Mouse (Mus musculus): ENCODE results near the gene Bckdk. TPM values are rescaled to one million over a fixed set of nuclear protein-coding genes. Genes with fewer than 3 reads are reported as not detected.

Gene Bckdk
- total RNA-seq (2014; rRNA removed; ENCODE audit: low replicate concordance), result 117 and 196 TPM in 2 replicates
- polyA plus RNA-seq (2015; fragmentation: Nextera tagmentation; extraction: Ambion mirVana), result 128 and 131 TPM in 2 replicates

GRCm38 (mm10) chr7:127903971-127904796 lies at the start of gene Bckdk:
TSS of gene Bckdk (plus strand) at chr7:127904082.
- DNase-seq (ENCODE audit: low spot score) (peak; percentile 76), ATAC-seq (ENCODE audit: insufficient read depth, low read depth) (peak; percentile 90)
- Histone ChIP-seq H3K4me2 (ENCODE audit: low read depth, low read length) (peak within 1 kb of the TSS; percentile 74), H3K9ac (replicated peaks; ENCODE audit: low read depth, low read length) (peak within 1 kb of the TSS; percentile 90), H3K4me3 (ENCODE audit: low read depth, low read length) (peak within 1 kb of the TSS; percentile 82), H3K36me3 (replicated peaks; ENCODE audit: control insufficient read depth, insufficient read depth, low read length) (peaks cover 41% of the 10 kb centered on the region), H3K27ac (ENCODE audit: low read depth) (peak within 1 kb of the TSS; percentile 77), H3K9me3 (replicated peaks; ENCODE audit: control insufficient read depth, low read length) (no peaks in the 10 kb centered on the region), H3K4me1 (ENCODE audit: control insufficient read depth, insufficient read depth) (peaks cover 7% of the 10 kb centered on the region; the same call in 1 of the 2 replicates), H3K27me3 (ENCODE audit: control insufficient read depth, insufficient read depth, low read length) (no peaks in the 10 kb centered on the region)
- no peak for TF ChIP-seq EP300 (IDR thresholded peaks at IDR 0.05; ENCODE audit: low read depth)
- TF ChIP-seq CTCF (IDR thresholded peaks at IDR 0.05; ENCODE audit: low read depth), result peak; percentile 9; the same call in 1 of the 2 replicates
- WGBS, result 7% methylated on average over 38 of the region's 38 CpGs

- Histone ChIP-seq H3K9ac (replicated peaks; ENCODE audit: low read depth, low read length) (no peak overlapping the region), H3K4me3 (ENCODE audit: low read depth, low read length) (no peak overlapping the region), H3K27me3 (ENCODE audit: control insufficient read depth, insufficient read depth, low read length) (no peaks in the 10 kb centered on the region), H3K36me3 (replicated peaks; ENCODE audit: control insufficient read depth, insufficient read depth, low read length) (no peaks in the 10 kb centered on the region), H3K4me2 (ENCODE audit: low read depth, low read length) (no peak overlapping the region), H3K4me1 (ENCODE audit: control insufficient read depth, insufficient read depth) (no peaks in the 10 kb centered on the region), H3K9me3 (replicated peaks; ENCODE audit: control insufficient read depth, low read length) (no peaks in the 10 kb centered on the region), H3K27ac (ENCODE audit: low read depth) (no peak overlapping the region)
- ATAC-seq (ENCODE audit: insufficient read depth, low read depth), result no peak
- DNase-seq (ENCODE audit: low spot score), result no peak
- TF ChIP-seq CTCF (IDR thresholded peaks at IDR 0.05; ENCODE audit: low read depth), result no peak
- TF ChIP-seq EP300 (IDR thresholded peaks at IDR 0.05; ENCODE audit: low read depth), result no peak
- WGBS, result 84% methylated on average over 6 of the region's 6 CpGs
Measured at GRCm38 (mm10) chr7:127858258-127858657, 45.6 kb upstream of the Bckdk start.

- Histone ChIP-seq H3K27ac (ENCODE audit: low read depth) (no peak overlapping the region), H3K4me3 (ENCODE audit: low read depth, low read length) (no peak overlapping the region), H3K27me3 (ENCODE audit: control insufficient read depth, insufficient read depth, low read length) (no peaks in the 10 kb centered on the region), H3K9me3 (replicated peaks; ENCODE audit: control insufficient read depth, low read length) (no peaks in the 10 kb centered on the region), H3K36me3 (replicated peaks; ENCODE audit: control insufficient read depth, insufficient read depth, low read length) (peaks cover 25% of the 10 kb centered on the region), H3K4me1 (ENCODE audit: control insufficient read depth, insufficient read depth) (0 out of 2 replicates have a peak, but pooled peaks cover 3% of the 10 kb centered on the region), H3K4me2 (ENCODE audit: low read depth, low read length) (no peak overlapping the region), H3K9ac (replicated peaks; ENCODE audit: low read depth, low read length) (no peak overlapping the region)
- DNase-seq (ENCODE audit: low spot score), result no peak
- TF ChIP-seq EP300 (IDR thresholded peaks at IDR 0.05; ENCODE audit: low read depth) (no peak), CTCF (IDR thresholded peaks at IDR 0.05; ENCODE audit: low read depth) (no peak)
- no peak for ATAC-seq (ENCODE audit: insufficient read depth, low read depth)
- 92% methylated on average over 12 of the region's 12 CpGs for WGBS
Measured at GRCm38 (mm10) chr7:127866434-127866833, 37.4 kb upstream of the Bckdk start.

- ATAC-seq (ENCODE audit: insufficient read depth, low read depth), result no peak
- Histone ChIP-seq H3K4me2 (ENCODE audit: low read depth, low read length) (no peak overlapping the region), H3K36me3 (replicated peaks; ENCODE audit: control insufficient read depth, insufficient read depth, low read length) (peaks cover 25% of the 10 kb centered on the region), H3K9me3 (replicated peaks; ENCODE audit: control insufficient read depth, low read length) (no peaks in the 10 kb centered on the region), H3K9ac (replicated peaks; ENCODE audit: low read depth, low read length) (no peak overlapping the region), H3K4me3 (ENCODE audit: low read depth, low read length) (no peak overlapping the region), H3K27ac (ENCODE audit: low read depth) (no peak overlapping the region), H3K27me3 (ENCODE audit: control insufficient read depth, insufficient read depth, low read length) (no peaks in the 10 kb centered on the region), H3K4me1 (ENCODE audit: control insufficient read depth, insufficient read depth) (0 out of 2 replicates have a peak, but pooled peaks cover 3% of the 10 kb centered on the region)
- TF ChIP-seq EP300 (IDR thresholded peaks at IDR 0.05; ENCODE audit: low read depth) (no peak), CTCF (IDR thresholded peaks at IDR 0.05; ENCODE audit: low read depth) (no peak)
- 95% methylated on average over 18 of the region's 18 CpGs for WGBS
- DNase-seq (ENCODE audit: low spot score), result no peak
Measured at GRCm38 (mm10) chr7:127867641-127868040, 36.2 kb upstream of the Bckdk start.

GRCm38 (mm10) chr7:127869149-127869810 lies 34.6 kb upstream of the Bckdk start:
- H3K4me3 ChIP-seq (ENCODE audit: low read depth, low read length), result no peak overlapping the region
- no peaks in the 10 kb centered on the region for H3K27me3 ChIP-seq (ENCODE audit: control insufficient read depth, insufficient read depth, low read length)
- peak; percentile 51 for ATAC-seq (ENCODE audit: insufficient read depth, low read depth)
- peaks cover 25% of the 10 kb centered on the region for H3K36me3 ChIP-seq (replicated peaks; ENCODE audit: control insufficient read depth, insufficient read depth, low read length)
- no peak overlapping the region for H3K4me2 ChIP-seq (ENCODE audit: low read depth, low read length)
- 0 out of 2 replicates have a peak overlapping the region, but pooled peaks have one; percentile 26 for H3K9ac ChIP-seq (replicated peaks; ENCODE audit: low read depth, low read length)
- peak overlapping the region; percentile 15; the same call in 1 of the 2 replicates for H3K27ac ChIP-seq (ENCODE audit: low read depth)
- no peaks in the 10 kb centered on the region for H3K9me3 ChIP-seq (replicated peaks; ENCODE audit: control insufficient read depth, low read length)
- DNase-seq (ENCODE audit: low spot score), result peak; percentile 41
- no peak for TF ChIP-seq CTCF (IDR thresholded peaks at IDR 0.05; ENCODE audit: low read depth)
- TF ChIP-seq EP300 (IDR thresholded peaks at IDR 0.05; ENCODE audit: low read depth), result no peak
- H3K4me1 ChIP-seq (ENCODE audit: control insufficient read depth, insufficient read depth), result 0 out of 2 replicates have a peak, but pooled peaks cover 3% of the 10 kb centered on the region
- WGBS, result 32% methylated on average over 3 of the region's 3 CpGs

Data from heart, postnatal 0 days (tissue).